Mouse (Mus musculus) neural tube, embryonic 11.5 days (tissue): ENCODE results near the gene Rai2. TPM values are rescaled to one million over a fixed set of nuclear protein-coding genes. Genes with fewer than 3 reads are reported as not detected.

Experiments
- ATAC-seq: fragments of 200-750 bp; cut with Nextera tagmentation; 2 replicates; pipeline ENCODE4 v1.8.0; 2017; ENCODE audit warnings: moderate number of reproducible peaks, mild to moderate bottlenecking, moderate TSS enrichment, moderate library complexity; ENCODE audit not compliant: insufficient read depth, low FRiP score, low TSS enrichment
- DNase-seq: peaks from one replicate; pipeline ENCODE4 v3.0.0-alpha.2; 2015; ENCODE audit warnings: low spot score
- H3K27ac ChIP-seq: fragments of 300-500 bp; sonication (generic); 2 replicates; pipeline ENCODE4 v1.5.1; 2014; ENCODE audit warnings: low read depth, mild to moderate bottlenecking, low read length
- H3K27me3 ChIP-seq: fragments of 300-500 bp; sonication (generic); 2 replicates; pipeline ENCODE4 v1.6.1; 2014; ENCODE audit warnings: mild to moderate bottlenecking, low read length, mixed read lengths; ENCODE audit not compliant: control insufficient read depth, insufficient read depth
- H3K36me3 ChIP-seq: fragments of 300-500 bp; sonication (generic); 2 replicates; pipeline ENCODE4 v1.6.1; 2014; ENCODE audit warnings: mild to moderate bottlenecking, low read length, moderate library complexity, mixed read lengths; ENCODE audit not compliant: control insufficient read depth, insufficient read depth
- H3K4me1 ChIP-seq: fragments of 300-500 bp; sonication (generic); 2 replicates; pipeline ENCODE4 v1.6.1; 2014; ENCODE audit warnings: low read length, mixed read lengths; ENCODE audit not compliant: control insufficient read depth, insufficient read depth
- H3K4me2 ChIP-seq: fragments of 300-500 bp; sonication (generic); 2 replicates; pipeline ENCODE4 v1.6.1; 2014; ENCODE audit warnings: low read depth, mild to moderate bottlenecking, moderate library complexity
- H3K4me3 ChIP-seq: fragments of 300-500 bp; sonication (generic); 2 replicates; pipeline ENCODE4 v1.5.1; 2014; ENCODE audit warnings: low read depth, low read length
- H3K9ac ChIP-seq: fragments of 300-500 bp; sonication (generic); 2 replicates; pipeline ENCODE4 v1.6.1; 2014; ENCODE audit warnings: mild to moderate bottlenecking, low read length
- H3K9me3 ChIP-seq: fragments of 300-500 bp; sonication (generic); 2 replicates; pipeline ENCODE4 v1.6.1; 2016; ENCODE audit warnings: low read length; ENCODE audit not compliant: control insufficient read depth
- WGBS: fragments of 180-500 bp; shearing (Covaris S2); extraction: QIAGEN DNeasy Blood & Tissue Kit; methylation state at CpG from one replicate; pipeline ENCODE4 v1.1.7; 2014; 5-methylcytosine and 5-hydroxymethylcytosine counted together
- polyA plus RNA-seq: library from polyadenylated mRNA; unstranded; fragments of >200 nt; fragmentation: Nextera tagmentation; extraction: Ambion mirVana; gene quantifications from 2 replicates; pipeline ENCODE4 v1.2.1, GENCODE M21; 2014

Gene Rai2
- polyA plus RNA-seq, 1 experiment from 2014 or later: 15.7 TPM

- Histone ChIP-seq H3K4me3 (no peak overlapping the region), H3K27ac (no peak overlapping the region), H3K4me2 (no peak overlapping the region), H3K4me1 (no peaks in the 10 kb centered on the region), H3K9ac (no peak overlapping the region), H3K27me3 (peaks cover 12% of the 10 kb centered on the region; the same call in 1 of the 2 replicates), H3K9me3 (no peaks in the 10 kb centered on the region), H3K36me3 (no peaks in the 10 kb centered on the region)
- no peak for ATAC-seq
- DNase-seq: no peak
- 67% methylated on average over 4 of the region's 4 CpGs for WGBS
Measured at GRCm38 (mm10) chrX:161728507-161728906, 11.6 kb downstream of the Rai2 start.

- Histone ChIP-seq H3K27me3 (peaks cover 14% of the 10 kb centered on the region; the same call in 1 of the 2 replicates), H3K36me3 (no peaks in the 10 kb centered on the region), H3K4me3 (no peak overlapping the region)
Measured at GRCm38 (mm10) chrX:161730026-161730425, 13.2 kb downstream of the Rai2 start.

GRCm38 (mm10) chrX:161731859-161732258 lies 15.0 kb downstream of the Rai2 start:
- H3K4me2 ChIP-seq: no peak overlapping the region

More at GRCm38 (mm10) chrX:161730026-161730425, 13.2 kb downstream of the Rai2 start:
- DNase-seq (no peak), ATAC-seq (no peak)
- no peaks in the 10 kb centered on the region for H3K4me1 ChIP-seq
- no peaks in the 10 kb centered on the region for H3K9me3 ChIP-seq
- no peak overlapping the region for H3K4me2 ChIP-seq
- H3K27ac ChIP-seq: no peak overlapping the region
- no peak overlapping the region for H3K9ac ChIP-seq

GRCm38 (mm10) chrX:161733581-161734309 lies 16.9 kb downstream of the Rai2 start:
- WGBS: 84% methylated on average over 12 of the region's 12 CpGs
- H3K4me1 ChIP-seq: no peaks in the 10 kb centered on the region
- DNase-seq (no peak), ATAC-seq (no peak)
- H3K27me3 ChIP-seq: peaks cover 10% of the 10 kb centered on the region; the same call in 1 of the 2 replicates
- H3K36me3 ChIP-seq: no peaks in the 10 kb centered on the region
- no peak overlapping the region for H3K4me2 ChIP-seq
- no peak overlapping the region for H3K4me3 ChIP-seq
- H3K9ac ChIP-seq: no peak overlapping the region
- no peak overlapping the region for H3K27ac ChIP-seq
- no peaks in the 10 kb centered on the region for H3K9me3 ChIP-seq

More at GRCm38 (mm10) chrX:161731859-161732258, 15.0 kb downstream of the Rai2 start:
- Histone ChIP-seq H3K9ac (no peak overlapping the region), H3K27ac (no peak overlapping the region), H3K4me3 (no peak overlapping the region), H3K9me3 (no peaks in the 10 kb centered on the region), H3K4me1 (no peaks in the 10 kb centered on the region), H3K36me3 (no peaks in the 10 kb centered on the region), H3K27me3 (peaks cover 10% of the 10 kb centered on the region; the same call in 1 of the 2 replicates)
- DNase-seq: no peak
- no peak for ATAC-seq
- WGBS: 89% methylated on average over 3 of the region's 3 CpGs

GRCm38 (mm10) chrX:161734310-161734676 lies 17.4 kb downstream of the Rai2 start:
- H3K27ac ChIP-seq: no peak overlapping the region
- no peak overlapping the region for H3K9ac ChIP-seq
- no peak for DNase-seq
- peaks cover 8% of the 10 kb centered on the region; the same call in 1 of the 2 replicates for H3K27me3 ChIP-seq
- no peak for ATAC-seq
- H3K9me3 ChIP-seq: no peaks in the 10 kb centered on the region
- 81% methylated on average over 4 of the region's 4 CpGs for WGBS
- no peaks in the 10 kb centered on the region for H3K4me1 ChIP-seq
- H3K36me3 ChIP-seq: no peaks in the 10 kb centered on the region
- no peak overlapping the region for H3K4me2 ChIP-seq
- H3K4me3 ChIP-seq: no peak overlapping the region

- Histone ChIP-seq H3K4me2 (no peak overlapping the region), H3K27me3 (peaks cover 4% of the 10 kb centered on the region), H3K9me3 (no peaks in the 10 kb centered on the region), H3K4me3 (no peak overlapping the region), H3K36me3 (no peaks in the 10 kb centered on the region), H3K4me1 (no peaks in the 10 kb centered on the region), H3K9ac (no peak overlapping the region), H3K27ac (no peak overlapping the region)
- 61% methylated on average over 1 of the region's 1 CpGs for WGBS
- DNase-seq: no peak
- no peak for ATAC-seq
Measured at GRCm38 (mm10) chrX:161739374-161739773, 22.5 kb downstream of the Rai2 start.

GRCm38 (mm10) chrX:161743080-161743479 lies 26.2 kb downstream of the Rai2 start:
- H3K9ac ChIP-seq: no peak overlapping the region
- H3K9me3 ChIP-seq: no peaks in the 10 kb centered on the region
- no peak for ATAC-seq
- no peak overlapping the region for H3K27ac ChIP-seq
- no peaks in the 10 kb centered on the region for H3K36me3 ChIP-seq
- no peak overlapping the region for H3K4me3 ChIP-seq
- H3K4me1 ChIP-seq: no peaks in the 10 kb centered on the region
- H3K27me3 ChIP-seq: peaks cover 10% of the 10 kb centered on the region; the same call in 1 of the 2 replicates
- DNase-seq: no peak
- WGBS: 60% methylated on average over 3 of the region's 3 CpGs
- H3K4me2 ChIP-seq: no peak overlapping the region

GRCm38 (mm10) chrX:161745296-161745695 lies 28.4 kb downstream of the Rai2 start:
- H3K36me3 ChIP-seq: no peaks in the 10 kb centered on the region
- H3K27me3 ChIP-seq: peaks cover 10% of the 10 kb centered on the region; the same call in 1 of the 2 replicates
- no peak for ATAC-seq
- H3K9ac ChIP-seq: no peak overlapping the region
- no peak overlapping the region for H3K4me2 ChIP-seq
- WGBS: 77% methylated on average over 3 of the region's 3 CpGs
- no peaks in the 10 kb centered on the region for H3K9me3 ChIP-seq
- no peaks in the 10 kb centered on the region for H3K4me1 ChIP-seq
- no peak overlapping the region for H3K4me3 ChIP-seq
- no peak overlapping the region for H3K27ac ChIP-seq
- no peak for DNase-seq

- H3K27me3 ChIP-seq: 0 out of 2 replicates have a peak, but pooled peaks cover 8% of the 10 kb centered on the region
Measured at GRCm38 (mm10) chrX:161747337-161747736, 30.5 kb downstream of the Rai2 start.

More at GRCm38 (mm10) chrX:161747337-161747736, 30.5 kb downstream of the Rai2 start:
- H3K9ac ChIP-seq: no peak overlapping the region
- H3K4me3 ChIP-seq: no peak overlapping the region
- no peaks in the 10 kb centered on the region for H3K9me3 ChIP-seq
- no peak overlapping the region for H3K4me2 ChIP-seq
- no peak overlapping the region for H3K27ac ChIP-seq
- H3K36me3 ChIP-seq: no peaks in the 10 kb centered on the region
- H3K4me1 ChIP-seq: no peaks in the 10 kb centered on the region
- no peak for DNase-seq
- 75% methylated on average over 2 of the region's 2 CpGs for whole genome bisulfite sequencing
- no peak for ATAC-seq
